Mouse (Mus musculus) adrenal gland, adult (tissue): Measurements from ENCODE around the gene Rnf186.
"Not testable (repeated sequence)": the region's sequence is repeated elsewhere in the genome, so short reads cannot be mapped to it uniquely, and the experiment has no call there.

Experiments used
- DNase-seq, 2 experiments: peaks; one replicate each; pipeline ENCODE4 v3.0.0; 2022 to 2023; ENCODE audit warnings: low spot score in 1 of 2; ENCODE audit not compliant: inconsistent age in 2 of 2

The Rnf186 gene

GRCm38 (mm10) chr4:138971371-138971770 is 4.5 kb downstream of the Rnf186 start:
- DNase-seq: no peak

- peak; percentile 85 to 95 for DNase-seq
Measured at GRCm38 (mm10) chr4:138972139-138972826, 5.4 kb downstream of the Rnf186 start.

GRCm38 (mm10) chr4:138972827-138973718 is 6.2 kb downstream of the Rnf186 start, which contains the start of gene Tmco4:
TSS of gene Tmco4 (plus strand) at chr4:138972888.
- peak; percentile 84 to 95 for DNase-seq

GRCm38 (mm10) chr4:138973719-138974115 is 6.8 kb downstream of the Rnf186 start:
- no peak for DNase-seq

GRCm38 (mm10) chr4:138974540-138974939 is 7.6 kb downstream of the Rnf186 start:
- DNase-seq: not testable (repeated sequence)

- peak in 1 of 2 experiments; percentile 43 for DNase-seq
Measured at GRCm38 (mm10) chr4:138975194-138975593, 8.3 kb downstream of the Rnf186 start.

GRCm38 (mm10) chr4:138976046-138976445 is 9.1 kb downstream of the Rnf186 start:
- DNase-seq: peak; percentile 42 to 77

- no peak for DNase-seq
Measured at GRCm38 (mm10) chr4:138980021-138980420, 13.1 kb downstream of the Rnf186 start.

- DNase-seq: no peak
Measured at GRCm38 (mm10) chr4:138980771-138981420, 14.0 kb downstream of the Rnf186 start.

GRCm38 (mm10) chr4:138983422-138983821 is 16.5 kb downstream of the Rnf186 start:
- DNase-seq: no peak

GRCm38 (mm10) chr4:138984744-138985143 is 17.8 kb downstream of the Rnf186 start:
- DNase-seq: no peak

- DNase-seq: no peak
Measured at GRCm38 (mm10) chr4:138986280-138986679, 19.4 kb downstream of the Rnf186 start.

GRCm38 (mm10) chr4:138994389-138994788 is 27.5 kb downstream of the Rnf186 start:
- no peak for DNase-seq

- no peak for DNase-seq
Measured at GRCm38 (mm10) chr4:138996410-138996809, 29.5 kb downstream of the Rnf186 start.

- DNase-seq: no peak
Measured at GRCm38 (mm10) chr4:138997121-138997520, 30.2 kb downstream of the Rnf186 start.

GRCm38 (mm10) chr4:138998611-138999010 is 31.7 kb downstream of the Rnf186 start:
- no peak for DNase-seq

- DNase-seq: no peak
Measured at GRCm38 (mm10) chr4:139001026-139001425, 34.1 kb downstream of the Rnf186 start.

- DNase-seq: peak; percentile 59 to 78
Measured at GRCm38 (mm10) chr4:139001433-139001832, 34.5 kb downstream of the Rnf186 start.

GRCm38 (mm10) chr4:139004067-139004466 is 37.2 kb downstream of the Rnf186 start:
- DNase-seq: no peak

- DNase-seq: no peak
Measured at GRCm38 (mm10) chr4:139005214-139005613, 38.3 kb downstream of the Rnf186 start.

GRCm38 (mm10) chr4:139007353-139007752 is 40.4 kb downstream of the Rnf186 start:
- no peak for DNase-seq
